In genomic region chr16:92778096-92778780, GRCm38 (mm10) we compare ENCODE assay signal across 21 mouse cellular contexts. TPM values are rescaled to one million over a fixed set of nuclear protein-coding genes. Genes with fewer than 3 reads are reported as not detected.
DNase-seq lines count a peak whose midpoint lies in the region; ATAC-seq and TF ChIP-seq lines count a peak whose summit lies in the region.
"Had no signal": no experiment of that assay in that cellular context is flagged by ENCODE, and none has a peak within 500 bp of the region (broad histone marks: within the 10 kb centered on the region; RNA-seq: fewer than 3 reads in every experiment).

No protein-coding gene starts in this region.

- DNase-seq in embryonic facial prominence, embryonic 14.5 days (ENCODE audit: low spot score), result peak; percentile 24
- DNase-seq in embryonic facial prominence, embryonic 10.5 days (ENCODE audit: low spot score), result no peak
- peak; percentile 37 for DNase-seq in heart, postnatal 4 days
- no peak for DNase-seq in heart, postnatal 36 days
- DNase-seq in ES-E14 (ENCODE audit: low read depth, low spot score), result peak; percentile 20
- DNase-seq: adrenal gland, postnatal 36 days; B cell, adult 2 months; cerebellum, adult 11-12 months; cerebellum, postnatal 36 days; forebrain, postnatal 0 days; kidney, adult 2 months; kidney, postnatal 10 days; layer of hippocampus, postnatal 36 days; thymus, postnatal 14 days had no signal

- WGBS in embryonic facial prominence, embryonic 14.5 days, result 55% methylated on average over 9 of the region's 9 CpGs
- 57% methylated on average over 9 of the region's 9 CpGs for WGBS in embryonic facial prominence, embryonic 10.5 days
- 42% methylated on average over 9 of the region's 9 CpGs for WGBS in midbrain, embryonic 16.5 days

- peak; percentile 21 for TF ChIP-seq POLR2A in myocyte (IDR thresholded peaks at IDR 0.05; ENCODE audit: insufficient read length, low read depth)

- H3K27me3 ChIP-seq in embryonic facial prominence, embryonic 14.5 days (replicated peaks; ENCODE audit: control insufficient read depth, insufficient read depth, low read length), result no peaks in the 10 kb centered on the region
- no peaks in the 10 kb centered on the region; the same call in 1 of the 2 replicates for H3K27me3 ChIP-seq in embryonic facial prominence, embryonic 10.5 days (replicated peaks; ENCODE audit: low read depth, poor library complexity, severe bottlenecking)
- H3K27me3 ChIP-seq in myocyte (ENCODE audit: control insufficient read depth, insufficient read depth, insufficient read length), result no peaks in the 10 kb centered on the region
- H3K27me3 ChIP-seq in midbrain, embryonic 16.5 days (ENCODE audit: control insufficient read depth, insufficient read depth, low read depth, low read length), result no peaks in the 10 kb centered on the region
- H3K27me3 ChIP-seq: liver, embryonic 15.5 days; neural tube, embryonic 13.5 days had no signal

- intact Hi-C loops in heart, postnatal 36 days (cut with DNase I), result no loop called here

- no peaks in the 10 kb centered on the region for H3K36me3 ChIP-seq in embryonic facial prominence, embryonic 14.5 days (ENCODE audit: control insufficient read depth, insufficient read depth, low read length)
- no peaks in the 10 kb centered on the region for H3K36me3 ChIP-seq in embryonic facial prominence, embryonic 10.5 days (replicated peaks)
- H3K36me3 ChIP-seq in ES-E14 (ENCODE audit: control insufficient read depth, insufficient read depth, low read length, poor library complexity, severe bottlenecking) (no peaks in the 10 kb centered on the region), myocyte (ENCODE audit: control insufficient read depth, insufficient read depth) (peaks cover 5% of the 10 kb centered on the region)
- H3K36me3 ChIP-seq in midbrain, embryonic 16.5 days (ENCODE audit: control insufficient read depth, insufficient read depth, low read length), result no peaks in the 10 kb centered on the region
- H3K36me3 ChIP-seq: liver, embryonic 15.5 days; midbrain, embryonic 12.5 days; neural tube, embryonic 13.5 days had no signal

- no peak overlapping the region for H3K9ac ChIP-seq in embryonic facial prominence, embryonic 14.5 days (ENCODE audit: low read depth, low read length)
- no peak overlapping the region for H3K9ac ChIP-seq in ES-E14 (ENCODE audit: insufficient read depth, low read depth, low read length, poor library complexity, severe bottlenecking)
- H3K9ac ChIP-seq in midbrain, embryonic 16.5 days (ENCODE audit: low read depth, low read length), result no peak overlapping the region
- H3K9ac ChIP-seq: forebrain, postnatal 0 days; liver, embryonic 15.5 days; midbrain, embryonic 12.5 days; neural tube, embryonic 13.5 days had no signal

- no peak overlapping the region for H3K4me3 ChIP-seq in embryonic facial prominence, embryonic 14.5 days (ENCODE audit: low read depth, low read length)
- no peak overlapping the region for H3K4me3 ChIP-seq in embryonic facial prominence, embryonic 10.5 days
- H3K4me3 ChIP-seq in ES-E14 (ENCODE audit: insufficient read depth in 1 of 2, low read depth in 1 of 2, low read length in 2 of 2, poor library complexity in 1 of 2, severe bottlenecking in 1 of 2) (no peak overlapping the region), myocyte (no peak overlapping the region)
- H3K4me3 ChIP-seq in midbrain, embryonic 16.5 days (ENCODE audit: low read depth, low read length), result no peak overlapping the region
- H3K4me3 ChIP-seq: layer of hippocampus, adult 2 months; liver, embryonic 15.5 days; midbrain, embryonic 12.5 days; neural tube, embryonic 13.5 days had no signal

- no peak overlapping the region for H3ac ChIP-seq in myocyte (ENCODE audit: control insufficient read depth, insufficient read length)

- no peak overlapping the region for H3K27ac ChIP-seq in embryonic facial prominence, embryonic 14.5 days (replicated peaks; ENCODE audit: low read depth, low read length)
- no peak overlapping the region for H3K27ac ChIP-seq in embryonic facial prominence, embryonic 10.5 days (replicated peaks)
- H3K27ac ChIP-seq in ES-E14 (ENCODE audit: insufficient read depth, low read depth, low read length, poor library complexity, severe bottlenecking), result no peak overlapping the region
- H3K27ac ChIP-seq in midbrain, embryonic 16.5 days (ENCODE audit: low read length), result no peak overlapping the region
- H3K27ac ChIP-seq: layer of hippocampus, adult 2 months; liver, embryonic 15.5 days; midbrain, embryonic 12.5 days; neural tube, embryonic 13.5 days had no signal

- H3K9me3 ChIP-seq in embryonic facial prominence, embryonic 14.5 days (ENCODE audit: control insufficient read depth, low read length), result peaks cover under 1% of the 10 kb centered on the region; the same call in 1 of the 2 replicates
- H3K9me3 ChIP-seq in embryonic facial prominence, embryonic 10.5 days, result no peaks in the 10 kb centered on the region
- no peaks in the 10 kb centered on the region for H3K9me3 ChIP-seq in ES-E14 (ENCODE audit: control insufficient read depth, insufficient read depth, low read depth, low read length)
- no peaks in the 10 kb centered on the region for H3K9me3 ChIP-seq in midbrain, embryonic 16.5 days (replicated peaks; ENCODE audit: control insufficient read depth, low read length, poor library complexity, severe bottlenecking)
- H3K9me3 ChIP-seq: liver, embryonic 15.5 days; midbrain, embryonic 12.5 days had no signal

- peaks cover 8% of the 10 kb centered on the region; the same call in 1 of the 2 replicates for H3K4me1 ChIP-seq in embryonic facial prominence, embryonic 14.5 days (ENCODE audit: control insufficient read depth, insufficient read depth, low read length)
- H3K4me1 ChIP-seq in embryonic facial prominence, embryonic 10.5 days, result peaks cover 8% of the 10 kb centered on the region
- no peaks in the 10 kb centered on the region for H3K4me1 ChIP-seq in ES-E14 (ENCODE audit: control insufficient read depth in 2 of 2, insufficient read depth in 2 of 2, low read length in 2 of 2, poor library complexity in 1 of 2)
- 0 out of 2 replicates have a peak, but pooled peaks cover 2% of the 10 kb centered on the region for H3K4me1 ChIP-seq in midbrain, embryonic 16.5 days (ENCODE audit: control insufficient read depth, insufficient read depth, low read length)
- H3K4me1 ChIP-seq: midbrain, embryonic 12.5 days; neural tube, embryonic 13.5 days had no signal

- ATAC-seq in embryonic facial prominence, embryonic 14.5 days (ENCODE audit: low read depth), result no peak; the same call in 1 of the 2 replicates
- ATAC-seq in midbrain, embryonic 16.5 days, result no peak
- ATAC-seq: forebrain, postnatal 0 days; hindbrain, embryonic 16.5 days had no signal

- H3K4me2 ChIP-seq in embryonic facial prominence, embryonic 14.5 days (ENCODE audit: low read depth, low read length), result no peak overlapping the region
- H3K4me2 ChIP-seq in myocyte (ENCODE audit: low read depth), result peak overlapping the region; percentile 67
- H3K4me2 ChIP-seq in midbrain, embryonic 16.5 days (ENCODE audit: low read length), result no peak overlapping the region
- H3K4me2 ChIP-seq: liver, embryonic 15.5 days; midbrain, embryonic 12.5 days; neural tube, embryonic 13.5 days had no signal

- peaks cover 82% of the 10 kb centered on the region for H3K79me2 ChIP-seq in myocyte (ENCODE audit: control insufficient read depth, insufficient read depth)

- in situ Hi-C loops in ES-E14 (cut with MboI; ENCODE audit: low sequenced_read_pairs in 2 of 2, unreplicated experiment in 2 of 2), result no loop called here

TF ChIP-seq in ES-E14, 5 proteins besides CTCF, POLR2A, EP300 and RAD21:
- no peak for TF ChIP-seq HCFC1 (IDR thresholded peaks at IDR 0.05; ENCODE audit: borderline replicate concordance, insufficient read depth, low read length)
- no peak for TF ChIP-seq ZC3H11A (IDR thresholded peaks at IDR 0.05; ENCODE audit: borderline replicate concordance, low read depth, low read length)
- TF ChIP-seq ZNF384 (IDR thresholded peaks at IDR 0.05; ENCODE audit: low read depth, low read length), result no peak
- no peak for TF ChIP-seq CHD2 (IDR thresholded peaks at IDR 0.05; ENCODE audit: low read depth, low read length)
- TF ChIP-seq MAFK (IDR thresholded peaks at IDR 0.05; ENCODE audit: insufficient read depth, low read depth, low read length), result no peak
TF ChIP-seq in ES-E14: peak in this region for 0.

TF ChIP-seq in myocyte, 11 proteins besides CTCF, POLR2A, EP300 and RAD21:
- TF ChIP-seq MYOG (IDR thresholded peaks at IDR 0.05; ENCODE audit: control insufficient read depth in 1 of 3, insufficient read depth in 1 of 3, insufficient read length in 2 of 3, low read depth in 2 of 3), result peak in 2 of 3 experiments; percentile 16 to 72
- TF ChIP-seq REST (IDR thresholded peaks at IDR 0.05; ENCODE audit: insufficient read depth, insufficient read length), result no peak
- no peak for TF ChIP-seq MAX (IDR thresholded peaks at IDR 0.05; ENCODE audit: low read depth)
- no peak for TF ChIP-seq CEBPB (IDR thresholded peaks at IDR 0.05; ENCODE audit: insufficient read depth, poor library complexity, severe bottlenecking)
- peak; percentile 9 for TF ChIP-seq TCF12 (IDR thresholded peaks at IDR 0.05; ENCODE audit: insufficient read depth, poor library complexity, severe bottlenecking)
- peak in 2 of 3 experiments; percentile 62 to 74 for TF ChIP-seq MYOD1 (IDR thresholded peaks at IDR 0.05; ENCODE audit: control insufficient read depth in 1 of 3, insufficient read length in 2 of 3, low read depth in 2 of 3)
- TF ChIP-seq POLR2AphosphoS2 (IDR thresholded peaks at IDR 0.05; ENCODE audit: insufficient read length, low read depth), result no peak
- TF ChIP-seq TCF3 (IDR thresholded peaks at IDR 0.05; ENCODE audit: insufficient read length, low read depth), result no peak
- no peak for TF ChIP-seq SRF (IDR thresholded peaks at IDR 0.05; ENCODE audit: control insufficient read depth, insufficient read length, low read depth)
TF ChIP-seq in myocyte: peak in this region for 3.

RNA-seq across cellular contexts. Expression of gene Runx1, which starts 47.7 kb away (rescaled TPM):
- polyA plus RNA-seq in embryonic facial prominence, embryonic 14.5 days (2014; fragmentation: Nextera tagmentation; extraction: Ambion mirVana), result 13.7 and 13.9 TPM in 2 replicates
- polyA plus RNA-seq in embryonic facial prominence, embryonic 10.5 days (2016; fragmentation: Nextera tagmentation; extraction: Ambion mirVana), result 3.0 and 3.1 TPM in 2 replicates
- total RNA-seq in heart, postnatal 4 days (2021), result 1 to 10 TPM; 1.8 to 1.9 TPM
- total RNA-seq in heart, postnatal 36 days (2021), result 1 to 10 TPM; 2.4 to 3.3 TPM
- 3.3 and 7.4 TPM in 2 replicates for total RNA-seq in ES-E14 (2012; rRNA removed)
- polyA plus RNA-seq in myocyte (2012; fragmentation: generic; extraction: Trizol), result 38.8 TPM
- polyA plus RNA-seq in midbrain, embryonic 16.5 days (2015; fragmentation: Nextera tagmentation; extraction: Ambion mirVana), result 0.59 and 0.71 TPM in 2 replicates

Comparison
In these comparisons a context has a peak if more than half of its experiments do, and no peak if none do; other contexts are left out.
1. DNase-seq: peak in embryonic facial prominence, embryonic 14.5 days (single experiment), heart, postnatal 4 days (single experiment) and ES-E14 (single experiment); none in embryonic facial prominence, embryonic 10.5 days (single experiment) and heart, postnatal 36 days (0 of 2).